Mouse (Mus musculus) Patski (cell line): ENCODE data around the gene Tubb4a. TPM values are rescaled to one million over a fixed set of nuclear protein-coding genes. Genes with fewer than 3 reads are reported as not detected.

Experiments used
- ATAC-seq: fragments of 100-300 bp; one replicate; pipeline ENCODE4 v1.8.0; 2021
- CTCF ChIA-PET: fragments of 350-600 bp; sonication (Branson Sonifier 250); formaldehyde crosslinking; loops from one replicate; lab custom pipeline; 2022; ENCODE audit warnings: inconsistent platforms; lab: Charles Lee
- POLR2A ChIA-PET: fragments of 350-600 bp; sonication (Branson Sonifier 250); formaldehyde crosslinking; loops from one replicate; lab custom pipeline; 2022; ENCODE audit warnings: antibody characterized with exemption, inconsistent platforms; lab: Charles Lee
- DNase-seq: peaks from one replicate; pipeline ENCODE4 v3.0.0-alpha.2; 2011; ENCODE audit warnings: low read depth, low spot score
- H3K27me3 ChIP-seq: fragments of 371-371 bp; one replicate; pipeline ENCODE4 v1.5.1; 2021
- CTCF ChIP-seq: fragments of 100-300 bp; IDR thresholded peaks from one replicate; pipeline ENCODE4 v1.5.1; 2021
- in situ Hi-C: fragments of 300-500 bp; cut with MboI; formaldehyde crosslinking; loops from 3 replicates; pipeline ENCODE4 v1.11.1; 2018; ENCODE audit warnings: low pct_unique_long_range_greater_than_20kb, mixed read lengths
- polyA plus RNA-seq: library from polyadenylated mRNA; unstranded; gene quantifications from one replicate; pipeline ENCODE4 v1.2.3, GENCODE M21; 2021

Tubb4a gene
- polyA plus RNA-seq, 1 experiment from 2014 or later = 0.10 TPM

GRCm38 (mm10) chr17:57030931-57031660 is 56.5 kb downstream of the Tubb4a start, which contains the start of gene Khsrp:
Gene Khsrp, minus strand, starts transcription at chr17:57031522.
- in situ Hi-C loops = no loop called here
- POLR2A ChIA-PET = interaction anchor here (0.8 to 1.1 kb wide), 2 partner anchors 25 to 214 kb away, joined by 3 to 4 read pairs; no protein-coding TSS in a partner anchor
- DNase-seq (no peak), ATAC-seq (no peak)
- H3K27me3 ChIP-seq = no peaks in the 10 kb centered on the region
- CTCF ChIA-PET = interaction anchor here (1.2 to 2.9 kb wide), 3 partner anchors 12 to 29 kb away, joined by 3 to 13 read pairs (median 5); no protein-coding TSS in a partner anchor
- no peak for TF ChIP-seq CTCF

Other genes starting within 250 kb of the Tubb4a start
- not detected for gene Acsbg2, start 213.3 kb downstream of the Tubb4a start, polyA plus RNA-seq
- not detected for gene 1700061G19Rik, start 212.3 kb downstream of the Tubb4a start, polyA plus RNA-seq
- gene Mllt1, start 152.4 kb downstream of the Tubb4a start, polyA plus RNA-seq = 55.0 TPM
- not detected for gene Acer1, start 105.7 kb downstream of the Tubb4a start, polyA plus RNA-seq
- 113 TPM for gene Clpp, start 97.5 kb downstream of the Tubb4a start, polyA plus RNA-seq
- gene Alkbh7, start 90.4 kb downstream of the Tubb4a start, polyA plus RNA-seq = 47.7 TPM
- 1.7 TPM for gene Pspn, start 87.8 kb downstream of the Tubb4a start, polyA plus RNA-seq
- gene Gtf2f1, start 76.5 kb downstream of the Tubb4a start, polyA plus RNA-seq = 104 TPM
- not detected for gene Gm17949, start 76.3 kb downstream of the Tubb4a start, polyA plus RNA-seq
- gene Khsrp, start 56.3 kb downstream of the Tubb4a start, polyA plus RNA-seq = 80.4 TPM
- gene Slc25a41, start 46.1 kb downstream of the Tubb4a start, polyA plus RNA-seq = not detected
- 31.4 TPM for gene Crb3, start 28.7 kb downstream of the Tubb4a start, polyA plus RNA-seq
- gene Slc25a23, start 27.9 kb downstream of the Tubb4a start, polyA plus RNA-seq = 111 TPM
- 2.7 TPM for gene Dennd1c, start 9.3 kb downstream of the Tubb4a start, polyA plus RNA-seq
- 3.4 TPM for gene Tnfsf9, start 17.5 kb upstream of the Tubb4a start, polyA plus RNA-seq
- not detected for gene Cd70, start 62.0 kb upstream of the Tubb4a start, polyA plus RNA-seq
- not detected for gene Tnfsf14, start 106.4 kb upstream of the Tubb4a start, polyA plus RNA-seq
- gene C3, start 140.4 kb upstream of the Tubb4a start, polyA plus RNA-seq = 342 TPM
- 61.7 TPM for gene Gpr108, start 160.7 kb upstream of the Tubb4a start, polyA plus RNA-seq
- gene Trip10, start 161.7 kb upstream of the Tubb4a start, polyA plus RNA-seq = 157 TPM
- not detected for gene Vav1, start 191.3 kb upstream of the Tubb4a start, polyA plus RNA-seq